Mouse (Mus musculus) neural tube, embryonic 13.5 days (tissue): ENCODE data around the gene Hist1h2bj. TPM values are rescaled to one million over a fixed set of nuclear protein-coding genes. Genes with fewer than 3 reads are reported as not detected.
A peak's percentile ranks its signal among the peaks of the same experiment; 100 is the strongest.

Experiments
- ATAC-seq: fragments of 200-750 bp; cut with Nextera tagmentation; 2 replicates; pipeline ENCODE4 v1.8.0; 2017; ENCODE audit warnings: low read depth, mild to moderate bottlenecking, moderate TSS enrichment, moderate library complexity
- H3K27ac ChIP-seq: fragments of 300-500 bp; sonication (generic); replicated peaks from 2 replicates; pipeline ENCODE4 v1.5.1; 2015; ENCODE audit warnings: moderate library complexity, mild to moderate bottlenecking, inconsistent platforms
- H3K27me3 ChIP-seq: fragments of 300-500 bp; sonication (generic); 2 replicates; pipeline ENCODE4 v1.6.1; 2015; ENCODE audit warnings: mild to moderate bottlenecking, inconsistent platforms
- H3K36me3 ChIP-seq: fragments of 300-500 bp; sonication (generic); 2 replicates; pipeline ENCODE4 v1.6.1; 2015; ENCODE audit warnings: mild to moderate bottlenecking, inconsistent platforms
- H3K4me1 ChIP-seq: fragments of 300-500 bp; sonication (generic); replicated peaks from 2 replicates; pipeline ENCODE4 v1.6.1; 2015; ENCODE audit warnings: inconsistent platforms
- H3K4me2 ChIP-seq: fragments of 300-500 bp; sonication (generic); 2 replicates; pipeline ENCODE4 v1.6.1; 2015; ENCODE audit warnings: inconsistent platforms, mild to moderate bottlenecking, moderate library complexity
- H3K4me3 ChIP-seq: fragments of 300-500 bp; sonication (generic); 2 replicates; pipeline ENCODE4 v1.5.1; 2015; ENCODE audit warnings: mild to moderate bottlenecking, inconsistent platforms
- H3K9ac ChIP-seq: fragments of 300-500 bp; sonication (generic); 2 replicates; pipeline ENCODE4 v1.6.1; 2015; ENCODE audit warnings: moderate library complexity, mild to moderate bottlenecking, inconsistent platforms
- H3K9me3 ChIP-seq: fragments of 300-500 bp; sonication (generic); 2 replicates; pipeline ENCODE4 v1.6.1; 2016; ENCODE audit warnings: inconsistent platforms
- WGBS: fragments of 180-500 bp; shearing (Covaris S2); methylation state at CpG from one replicate; pipeline ENCODE4 v1.1.7; 2015; 5-methylcytosine and 5-hydroxymethylcytosine counted together
- polyA plus RNA-seq: library from polyadenylated mRNA; unstranded; fragments of >200 nt; fragmentation: Nextera tagmentation; extraction: Ambion mirVana; gene quantifications from 2 replicates; pipeline ENCODE4 v1.2.1, GENCODE M21; 2015

The Hist1h2bj gene
- polyA plus RNA-seq, 1 experiment from 2014 or later: 2.7 TPM

DNA sequence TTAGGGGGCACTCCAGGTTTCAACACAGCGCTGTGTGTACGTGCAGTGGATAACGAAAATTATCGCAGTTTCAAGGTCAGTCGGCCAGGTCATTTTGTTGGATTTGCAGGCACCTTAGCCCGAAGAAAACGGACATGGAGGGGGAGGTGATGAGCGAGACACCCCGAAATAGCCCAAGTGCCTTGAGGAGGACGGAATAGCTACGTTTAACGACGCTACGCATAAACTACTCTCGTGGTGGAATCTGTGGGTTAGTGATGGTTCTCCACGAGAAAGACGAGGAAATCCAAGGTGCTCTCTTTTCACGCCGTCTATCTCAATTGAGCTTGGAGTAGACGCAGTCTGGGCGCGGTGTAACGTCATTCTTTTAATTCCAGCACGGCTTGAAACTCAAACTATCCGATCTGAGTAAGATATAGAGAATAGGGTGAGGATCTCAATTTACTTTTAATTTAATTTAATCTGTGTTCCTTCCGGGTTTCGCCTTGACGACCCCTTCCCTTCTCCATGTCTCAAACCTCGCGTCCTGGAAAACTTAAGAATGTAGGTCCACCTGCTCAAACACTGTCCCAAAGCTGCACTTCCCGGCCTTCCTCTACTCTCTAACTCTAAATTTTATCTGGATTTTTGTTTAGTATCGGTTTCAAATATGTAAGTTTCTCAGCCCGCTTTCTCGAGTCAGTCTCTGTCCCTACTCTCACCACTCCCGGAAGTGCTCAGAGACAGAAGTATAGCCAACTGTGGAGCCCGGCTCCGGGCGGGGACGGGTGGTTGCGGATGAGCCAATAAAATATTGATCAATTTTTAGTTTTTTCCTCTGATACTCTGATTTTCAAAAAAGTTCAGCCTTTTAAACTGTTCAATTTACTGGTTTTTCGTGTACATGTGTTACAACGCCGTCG, 22.8 kb upstream of the Hist1h2bj start:
- under 1% methylated on average over 44 of the region's 44 CpGs for WGBS
- no peak for ATAC-seq

DNA sequence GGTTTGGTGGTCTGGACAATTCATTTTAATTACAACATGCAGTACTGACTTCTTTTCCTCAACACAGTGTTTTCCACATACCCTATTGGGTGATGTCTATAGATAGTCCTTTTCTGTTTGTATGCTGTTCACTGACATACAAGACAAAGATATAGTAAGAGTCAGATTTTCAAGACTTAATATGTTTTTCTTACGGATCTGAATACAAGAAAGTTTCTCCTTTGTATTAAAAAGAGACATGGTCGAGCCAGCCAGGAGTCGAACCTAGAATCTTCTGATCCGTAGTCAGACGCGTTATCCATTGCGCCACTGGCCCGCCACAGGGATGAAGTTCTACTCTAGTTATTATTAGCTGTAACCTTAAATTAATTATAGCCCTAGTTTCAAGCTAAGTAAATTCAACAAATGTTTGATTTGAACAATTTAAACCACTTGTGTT, 22.1 kb upstream of the Hist1h2bj start:
- ATAC-seq: no peak

More for the DNA sequence above, 22.8 kb upstream of the Hist1h2bj start:
- peaks cover 4% of the 10 kb centered on the region; the same call in 1 of the 2 replicates for H3K9me3 ChIP-seq
- H3K36me3 ChIP-seq: no peaks in the 10 kb centered on the region
- H3K9ac ChIP-seq: peak overlapping the region; percentile 23; the same call in 1 of the 2 replicates
- peaks cover 20% of the 10 kb centered on the region for H3K4me1 ChIP-seq
- H3K27me3 ChIP-seq: peaks cover 79% of the 10 kb centered on the region
- H3K4me3 ChIP-seq: peak overlapping the region; percentile 40
- peak overlapping the region; percentile 66 for H3K4me2 ChIP-seq
- no peak overlapping the region for H3K27ac ChIP-seq

DNA sequence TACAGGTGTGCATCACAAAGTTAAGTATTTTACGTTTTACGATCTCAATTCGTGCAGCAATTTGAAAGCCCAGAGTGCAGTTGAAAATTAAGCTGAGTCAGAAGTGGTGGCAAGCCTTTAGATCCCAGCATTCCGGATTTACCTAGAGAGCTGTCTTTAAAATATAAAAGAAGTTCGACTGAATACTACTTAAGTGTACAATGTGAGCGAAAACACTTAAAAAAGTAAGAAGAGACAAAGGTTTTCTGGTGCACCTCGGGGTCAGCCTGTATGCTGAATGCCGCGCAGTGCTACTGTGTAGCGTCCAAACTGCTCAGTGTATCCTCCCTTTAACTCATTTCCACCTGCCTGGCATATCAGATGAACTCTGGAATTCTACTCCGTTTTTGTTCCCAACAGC, 21.4 kb upstream of the Hist1h2bj start:
- ATAC-seq: no peak
- H3K36me3 ChIP-seq: no peaks in the 10 kb centered on the region
- H3K4me1 ChIP-seq: peaks cover 27% of the 10 kb centered on the region
- under 1% methylated on average over 11 of the region's 11 CpGs for WGBS
- no peak overlapping the region for H3K27ac ChIP-seq
- peak overlapping the region; percentile 66 for H3K4me2 ChIP-seq
- H3K4me3 ChIP-seq: peak overlapping the region; percentile 40
- no peaks in the 10 kb centered on the region for H3K9me3 ChIP-seq
- H3K9ac ChIP-seq: peak overlapping the region; percentile 50
- peaks cover 66% of the 10 kb centered on the region for H3K27me3 ChIP-seq

More for the DNA sequence above, 22.1 kb upstream of the Hist1h2bj start:
- Histone ChIP-seq H3K9ac (0 out of 2 replicates have a peak overlapping the region, but pooled peaks have one; percentile 23), H3K9me3 (no peaks in the 10 kb centered on the region), H3K27ac (no peak overlapping the region), H3K4me2 (peak overlapping the region; percentile 66), H3K4me3 (peak overlapping the region; percentile 40), H3K27me3 (peaks cover 72% of the 10 kb centered on the region), H3K4me1 (peaks cover 24% of the 10 kb centered on the region), H3K36me3 (no peaks in the 10 kb centered on the region)
- WGBS: 0% methylated on average over 8 of the region's 8 CpGs

DNA sequence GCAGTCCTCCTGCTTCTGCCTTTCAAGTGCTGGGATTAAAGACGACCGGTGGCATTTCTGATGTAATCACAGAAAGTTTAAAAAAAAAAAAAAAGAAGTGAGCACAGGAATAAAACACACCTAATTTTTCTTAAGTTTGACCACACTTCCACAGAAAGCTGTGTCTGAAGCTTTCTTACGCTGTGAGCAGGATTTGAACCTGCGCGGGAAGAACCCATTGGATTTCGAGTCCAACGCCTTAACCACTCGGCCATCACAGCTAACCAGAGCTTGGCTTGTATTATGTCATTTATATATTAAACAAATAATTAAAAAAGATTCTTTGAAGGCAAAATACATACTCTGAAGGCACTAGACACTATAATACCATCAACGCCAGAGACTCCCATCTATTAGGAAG, 20.8 kb upstream of the Hist1h2bj start:
- Histone ChIP-seq H3K27ac (no peak overlapping the region), H3K4me2 (peak overlapping the region; percentile 66), H3K9ac (peak overlapping the region; percentile 13; the same call in 1 of the 2 replicates), H3K4me1 (peaks cover 29% of the 10 kb centered on the region), H3K9me3 (no peaks in the 10 kb centered on the region), H3K27me3 (peaks cover 59% of the 10 kb centered on the region), H3K4me3 (peak overlapping the region; percentile 40), H3K36me3 (no peaks in the 10 kb centered on the region)
- under 1% methylated on average over 9 of the region's 9 CpGs for WGBS
- ATAC-seq: no peak

GRCm38 (mm10) chr13:22026058-22027031, 16.7 kb upstream of the Hist1h2bj start:
- peak overlapping the region; percentile 65 for H3K9ac ChIP-seq
- H3K4me3 ChIP-seq: peak overlapping the region; percentile 42
- peak overlapping the region; percentile 60 for H3K4me2 ChIP-seq
- H3K9me3 ChIP-seq: no peaks in the 10 kb centered on the region
- 1% methylated on average over 35 of the region's 35 CpGs for WGBS
- H3K4me1 ChIP-seq: peaks cover 23% of the 10 kb centered on the region
- H3K27ac ChIP-seq: peak overlapping the region; percentile 25; the same call in 1 of the 2 replicates
- peaks cover 19% of the 10 kb centered on the region for H3K27me3 ChIP-seq
- peak; percentile 61 for ATAC-seq
- no peaks in the 10 kb centered on the region for H3K36me3 ChIP-seq

DNA sequence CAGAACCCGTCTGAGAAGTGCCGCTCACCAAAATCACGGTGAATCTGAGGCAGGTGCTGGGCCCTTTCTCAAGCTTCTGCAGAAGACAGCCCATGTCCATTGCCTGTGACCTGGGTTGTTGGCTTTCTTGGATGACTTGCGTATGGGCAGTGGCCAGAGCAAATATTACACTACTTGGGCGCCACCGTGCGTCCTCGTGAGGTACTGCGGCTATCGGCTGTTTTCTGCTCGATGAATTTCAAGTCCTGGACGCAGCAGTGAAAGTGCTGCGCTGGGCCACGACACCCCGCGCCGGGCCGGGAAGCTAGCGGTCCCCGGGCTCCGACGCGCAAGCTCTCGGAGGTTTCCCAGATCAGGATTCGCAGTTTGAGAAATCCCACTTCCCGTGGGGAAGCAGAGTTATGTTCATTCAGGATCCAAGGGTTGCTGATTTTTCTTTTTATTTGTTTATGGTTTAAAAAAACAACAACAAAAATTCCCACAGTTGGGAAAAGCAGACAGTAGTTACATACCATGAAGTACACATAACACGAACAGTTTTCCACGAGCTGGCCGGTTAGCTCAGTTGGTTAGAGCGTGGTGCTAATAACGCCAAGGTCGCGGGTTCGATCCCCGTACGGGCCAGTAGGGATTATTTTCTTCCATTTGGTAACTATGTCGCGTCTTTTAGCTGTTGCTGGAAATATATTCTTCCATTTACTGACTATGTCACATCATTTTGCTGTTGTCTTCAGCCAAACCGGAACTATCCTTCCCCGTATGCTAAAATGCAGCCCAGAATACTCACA, 14.1 kb upstream of the Hist1h2bj start:
- peak overlapping the region; percentile 62 for H3K4me2 ChIP-seq
- WGBS: under 1% methylated on average over 40 of the region's 40 CpGs
- H3K27me3 ChIP-seq: peaks cover 8% of the 10 kb centered on the region; the same call in 1 of the 2 replicates
- no peaks in the 10 kb centered on the region for H3K36me3 ChIP-seq
- H3K9ac ChIP-seq: peak overlapping the region; percentile 74
- ATAC-seq: peak; percentile 64
- H3K27ac ChIP-seq: peak overlapping the region; percentile 68
- H3K9me3 ChIP-seq: no peaks in the 10 kb centered on the region
- H3K4me1 ChIP-seq: peaks cover 16% of the 10 kb centered on the region; the same call in 1 of the 2 replicates
- peak overlapping the region; percentile 52 for H3K4me3 ChIP-seq

GRCm38 (mm10) chr13:22029928-22030327, 13.1 kb upstream of the Hist1h2bj start:
- Histone ChIP-seq H3K9me3 (no peaks in the 10 kb centered on the region), H3K9ac (peak overlapping the region; percentile 22; the same call in 1 of the 2 replicates), H3K4me3 (no peak overlapping the region), H3K4me1 (peaks cover 26% of the 10 kb centered on the region), H3K36me3 (no peaks in the 10 kb centered on the region), H3K27ac (no peak overlapping the region), H3K27me3 (peaks cover under 1% of the 10 kb centered on the region; the same call in 1 of the 2 replicates), H3K4me2 (no peak overlapping the region; the same call in 1 of the 2 replicates)
- 25% methylated on average over 8 of the region's 8 CpGs for WGBS
- ATAC-seq: no peak

GRCm38 (mm10) chr13:22030493-22030892, 12.5 kb upstream of the Hist1h2bj start:
- Histone ChIP-seq H3K4me1 (peaks cover 27% of the 10 kb centered on the region), H3K9ac (no peak overlapping the region), H3K4me3 (no peak overlapping the region), H3K27me3 (no peaks in the 10 kb centered on the region), H3K36me3 (no peaks in the 10 kb centered on the region), H3K9me3 (no peaks in the 10 kb centered on the region), H3K27ac (no peak overlapping the region), H3K4me2 (no peak overlapping the region)
- no peak for ATAC-seq
- WGBS: 17% methylated on average over 4 of the region's 4 CpGs

DNA sequence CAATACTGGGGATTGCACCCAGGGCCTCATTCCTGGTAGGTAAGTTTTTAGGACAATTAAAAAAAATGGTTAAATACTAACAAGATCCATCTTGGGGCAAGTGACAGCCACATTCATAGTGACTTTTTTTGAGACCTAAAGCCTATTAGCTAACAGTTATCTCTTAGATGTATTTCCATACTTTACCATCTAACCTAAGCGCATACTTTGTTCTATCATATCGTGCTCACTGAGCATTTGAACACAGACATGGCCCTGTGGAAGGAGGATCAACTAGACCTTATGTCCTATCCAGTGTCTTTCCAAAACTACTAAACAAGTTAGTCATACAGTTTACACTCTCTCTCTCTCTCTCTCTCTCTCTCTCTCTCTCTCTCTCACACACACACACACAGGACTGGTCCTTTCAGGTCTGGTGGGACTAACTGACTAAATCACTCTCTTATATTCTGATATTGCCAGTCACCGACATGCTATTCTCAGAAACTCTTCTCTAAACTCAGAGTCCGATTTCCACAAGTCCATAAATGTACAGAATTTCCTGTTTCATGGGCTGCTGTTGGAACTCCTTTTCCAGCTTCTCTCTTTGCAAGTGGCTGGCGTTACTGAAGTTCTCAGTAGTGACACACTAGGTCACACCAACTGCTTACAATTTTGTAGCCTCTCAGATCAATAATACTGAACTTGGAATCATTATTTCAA, 9.1 kb upstream of the Hist1h2bj start:
- Histone ChIP-seq H3K4me3 (peak overlapping the region; percentile 42; the same call in 1 of the 2 replicates), H3K27ac (no peak overlapping the region), H3K36me3 (no peaks in the 10 kb centered on the region), H3K4me1 (peaks cover 25% of the 10 kb centered on the region), H3K27me3 (no peaks in the 10 kb centered on the region), H3K9me3 (no peaks in the 10 kb centered on the region), H3K4me2 (peak overlapping the region; percentile 72), H3K9ac (peak overlapping the region; percentile 59; the same call in 1 of the 2 replicates)
- WGBS: 52% methylated on average over 5 of the region's 5 CpGs
- ATAC-seq: no peak

DNA sequence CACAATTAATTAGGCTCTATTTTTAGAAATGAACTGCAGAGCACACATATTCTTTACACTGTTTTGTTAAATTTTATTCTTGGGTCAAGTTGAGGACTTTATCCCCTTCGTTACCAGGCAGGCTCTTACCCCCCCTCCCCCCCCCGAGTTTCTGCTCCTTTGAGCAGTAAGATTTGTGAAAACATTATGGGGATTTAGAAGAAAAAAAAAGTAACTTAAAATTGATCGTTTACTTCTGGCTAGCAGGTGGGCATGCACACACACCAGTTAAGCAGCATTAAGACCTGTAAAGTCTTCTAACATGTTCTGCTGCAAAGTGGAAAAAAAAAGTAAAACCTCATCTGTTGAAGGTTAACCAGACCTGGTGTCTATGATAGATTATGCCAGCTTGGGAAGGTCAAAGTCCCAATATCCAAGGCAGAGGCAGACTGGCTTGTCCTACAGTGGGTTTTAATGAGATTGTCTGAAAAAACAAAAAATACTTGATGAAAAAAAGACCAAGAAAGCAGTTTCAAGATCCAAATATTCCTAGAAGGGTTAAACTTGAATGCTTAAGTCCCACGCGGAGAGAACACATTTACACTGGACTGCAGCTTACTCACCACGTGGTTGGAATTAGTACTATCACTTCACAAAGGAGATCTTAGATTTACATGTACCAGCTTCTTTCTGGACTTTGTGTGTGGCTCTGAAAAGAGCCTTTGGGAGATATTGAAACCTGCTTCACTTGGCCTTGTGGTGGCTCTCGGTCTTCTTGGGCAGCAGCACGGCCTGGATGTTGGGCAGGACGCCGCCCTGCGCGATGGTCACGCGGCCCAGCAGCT, 8.4 kb upstream of the Hist1h2bj start:
- WGBS: under 1% methylated on average over 14 of the region's 14 CpGs
- H3K4me1 ChIP-seq: peaks cover 21% of the 10 kb centered on the region
- ATAC-seq: no peak
- H3K27ac ChIP-seq: peak overlapping the region; percentile 7
- H3K36me3 ChIP-seq: no peaks in the 10 kb centered on the region
- H3K27me3 ChIP-seq: no peaks in the 10 kb centered on the region
- peak overlapping the region; percentile 72 for H3K4me2 ChIP-seq
- peak overlapping the region; percentile 42 for H3K4me3 ChIP-seq
- H3K9ac ChIP-seq: peak overlapping the region; percentile 59
- no peaks in the 10 kb centered on the region for H3K9me3 ChIP-seq
